Mouse (Mus musculus) embryonic facial prominence, embryonic 11.5 days (tissue): ENCODE data around the gene Ppp1r37. TPM values are rescaled to one million over a fixed set of nuclear protein-coding genes. Genes with fewer than 3 reads are reported as not detected.
"Not testable (repeated sequence)": the region's sequence is repeated elsewhere in the genome, so short reads cannot be mapped to it uniquely, and the experiment has no call there.

Experiments used
- ATAC-seq: fragments of 200-750 bp; cut with Nextera tagmentation; replicated peaks from 2 replicates; pipeline ENCODE4 v1.8.0; 2017; ENCODE audit warnings: low read depth; ENCODE audit not compliant: insufficient number of reproducible peaks, low FRiP score, low TSS enrichment
- DNase-seq: peaks from one replicate; pipeline ENCODE4 v3.0.0-alpha.2; 2015; ENCODE audit warnings: low spot score
- H3K27ac ChIP-seq: fragments of 300-500 bp; sonication (generic); replicated peaks from 2 replicates; pipeline ENCODE4 v1.5.1; 2014; ENCODE audit warnings: mild to moderate bottlenecking, low read depth, low read length, control low read depth
- H3K27me3 ChIP-seq: fragments of 300-500 bp; sonication (generic); 2 replicates; pipeline ENCODE4 v1.6.1; 2014; ENCODE audit warnings: mild to moderate bottlenecking, low read length, moderate library complexity, mixed read lengths; ENCODE audit not compliant: control insufficient read depth, insufficient read depth
- H3K36me3 ChIP-seq: fragments of 300-500 bp; sonication (generic); replicated peaks from 2 replicates; pipeline ENCODE4 v1.6.1; 2014; ENCODE audit warnings: low read depth, mild to moderate bottlenecking, low read length, moderate library complexity, mixed read lengths; ENCODE audit not compliant: control insufficient read depth, insufficient read depth
- H3K4me1 ChIP-seq: fragments of 300-500 bp; sonication (generic); 2 replicates; pipeline ENCODE4 v1.6.1; 2014; ENCODE audit warnings: low read length, mixed read lengths; ENCODE audit not compliant: control insufficient read depth, insufficient read depth
- H3K4me2 ChIP-seq: fragments of 300-500 bp; sonication (generic); 2 replicates; pipeline ENCODE4 v1.6.1; 2014; ENCODE audit warnings: low read depth, mild to moderate bottlenecking, control low read depth, low read length, moderate library complexity
- H3K4me3 ChIP-seq: fragments of 300-500 bp; sonication (generic); 2 replicates; pipeline ENCODE4 v1.5.1; 2014; ENCODE audit warnings: low read depth, low read length, control low read depth
- H3K9ac ChIP-seq: fragments of 300-500 bp; sonication (generic); replicated peaks from 2 replicates; pipeline ENCODE4 v1.6.1; 2014; ENCODE audit warnings: mild to moderate bottlenecking, control low read depth, low read length
- H3K9me3 ChIP-seq: fragments of 300-500 bp; sonication (generic); replicated peaks from 2 replicates; pipeline ENCODE4 v1.6.1; 2016; ENCODE audit warnings: mild to moderate bottlenecking, low read length, inconsistent platforms, mixed read lengths; ENCODE audit not compliant: control insufficient read depth
- WGBS: fragments of 180-500 bp; shearing (Covaris S2); extraction: QIAGEN DNeasy Blood & Tissue Kit; methylation state at CpG from one replicate; pipeline ENCODE4 v1.1.7; 2014; 5-methylcytosine and 5-hydroxymethylcytosine counted together
- polyA plus RNA-seq: library from polyadenylated mRNA; unstranded; fragments of >200 nt; fragmentation: Nextera tagmentation; extraction: Ambion mirVana; gene quantifications from 2 replicates; pipeline ENCODE4 v1.2.1, GENCODE M21; 2014

Gene Ppp1r37
- 3.6 and 3.7 TPM in 2 replicates for polyA plus RNA-seq

GRCm38 (mm10) chr7:19562643-19563410 is at the start of gene Ppp1r37:
Ppp1r37 (minus strand) TSS chr7:19563076.
- Histone ChIP-seq H3K4me2 (peak within 1 kb of the TSS; percentile 87), H3K27ac (peak within 1 kb of the TSS; percentile 78), H3K4me3 (peak within 1 kb of the TSS; percentile 96), H3K9ac (peak within 1 kb of the TSS; percentile 94), H3K36me3 (peaks cover 8% of the 10 kb centered on the region), H3K9me3 (no peaks in the 10 kb centered on the region), H3K4me1 (peaks cover 12% of the 10 kb centered on the region), H3K27me3 (no peaks in the 10 kb centered on the region)
- ATAC-seq (no peak; the same call in 1 of the 2 replicates), DNase-seq (peak; percentile 62)
- 4% methylated on average over 19 of the region's 19 CpGs for WGBS

- Histone ChIP-seq H3K36me3 (no peaks in the 10 kb centered on the region), H3K4me1 (no peaks in the 10 kb centered on the region), H3K9me3 (no peaks in the 10 kb centered on the region), H3K27ac (no peak overlapping the region), H3K4me3 (no peak overlapping the region), H3K9ac (no peak overlapping the region), H3K4me2 (no peak overlapping the region), H3K27me3 (no peaks in the 10 kb centered on the region)
- DNase-seq: no peak
- no peak for ATAC-seq
- WGBS: 80% methylated on average over 5 of the region's 5 CpGs
Observed at GRCm38 (mm10) chr7:19610969-19611368, 48.1 kb upstream of the Ppp1r37 start.

GRCm38 (mm10) chr7:19609641-19610332 is 46.9 kb upstream of the Ppp1r37 start:
- WGBS: 87% methylated on average over 12 of the region's 12 CpGs
- Histone ChIP-seq H3K36me3 (no peaks in the 10 kb centered on the region), H3K27ac (no peak overlapping the region), H3K4me3 (no peak overlapping the region), H3K9ac (no peak overlapping the region), H3K9me3 (no peaks in the 10 kb centered on the region), H3K4me1 (no peaks in the 10 kb centered on the region), H3K27me3 (no peaks in the 10 kb centered on the region), H3K4me2 (no peak overlapping the region)
- no peak for ATAC-seq
- no peak for DNase-seq

DNA sequence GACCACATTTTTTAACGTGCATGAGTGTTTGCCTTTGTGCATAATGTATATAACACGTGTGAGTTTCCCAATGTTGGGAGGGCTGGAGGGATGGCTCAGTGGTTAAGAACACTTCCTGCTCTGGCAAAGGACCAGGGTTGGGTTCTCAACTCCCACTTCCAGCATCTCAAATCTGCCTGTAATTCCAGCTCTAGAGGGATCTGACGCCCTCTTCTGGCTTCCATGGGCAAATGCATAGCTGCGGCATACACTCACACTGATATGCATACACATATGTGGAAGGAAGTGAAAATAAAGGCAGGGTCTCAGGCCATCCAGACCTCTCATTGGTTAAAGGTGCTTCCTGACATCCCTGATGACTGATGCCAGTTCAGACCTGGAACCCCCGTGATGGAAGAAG is 44.4 kb upstream of the Ppp1r37 start:
- H3K9ac ChIP-seq: no peak overlapping the region
- ATAC-seq (no peak), DNase-seq (no peak)
- no peaks in the 10 kb centered on the region for H3K4me1 ChIP-seq
- no peak overlapping the region for H3K27ac ChIP-seq
- WGBS: 80% methylated on average over 5 of the region's 5 CpGs
- no peaks in the 10 kb centered on the region for H3K9me3 ChIP-seq
- H3K4me3 ChIP-seq: no peak overlapping the region
- no peaks in the 10 kb centered on the region for H3K27me3 ChIP-seq
- no peaks in the 10 kb centered on the region for H3K36me3 ChIP-seq
- H3K4me2 ChIP-seq: no peak overlapping the region

DNA sequence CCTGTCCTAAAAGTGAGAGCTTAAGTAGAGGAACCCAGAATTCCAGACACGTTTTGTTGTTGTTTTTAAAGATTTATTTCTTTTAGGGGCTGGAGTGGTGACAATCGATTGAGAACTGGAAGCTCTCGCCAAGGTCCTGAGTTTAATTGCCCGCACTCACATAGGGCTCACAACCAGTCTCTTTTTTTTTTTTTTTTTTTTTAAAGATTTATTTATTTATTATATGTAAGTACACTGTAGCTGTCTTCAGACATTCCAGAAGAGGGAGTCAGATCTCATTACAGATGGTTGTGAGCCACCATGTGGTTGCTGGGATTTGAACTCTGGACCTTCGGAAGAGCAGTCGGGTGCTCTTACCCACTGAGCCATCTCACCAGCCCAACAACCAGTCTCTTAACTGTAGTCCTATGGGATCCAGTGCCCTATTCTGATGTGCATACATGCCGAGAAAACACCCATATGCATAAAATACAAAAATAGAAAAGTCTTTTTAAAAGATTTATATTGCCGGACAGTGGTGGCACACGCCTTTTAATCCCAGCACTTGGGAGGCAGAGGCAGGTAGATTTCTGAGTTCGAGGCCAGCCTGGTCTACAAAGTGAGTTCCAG is 41.8 kb upstream of the Ppp1r37 start:
- H3K27me3 ChIP-seq, H3K36me3 ChIP-seq, ATAC-seq, H3K27ac ChIP-seq, DNase-seq, H3K9me3 ChIP-seq, H3K4me1 ChIP-seq: not testable (repeated sequence)
- H3K9ac ChIP-seq: peak overlapping the region; percentile 88
- H3K4me3 ChIP-seq: peak overlapping the region; percentile 99
- WGBS: 57% methylated on average over 10 of the region's 10 CpGs
- peak overlapping the region; percentile 81; the same call in 1 of the 2 replicates for H3K4me2 ChIP-seq

- DNase-seq (peak; percentile 98), ATAC-seq (peak; percentile 92)
- peak within 1 kb of the TSS; percentile 99 for H3K4me3 ChIP-seq
- H3K9me3 ChIP-seq: no peaks in the 10 kb centered on the region
- H3K36me3 ChIP-seq: no peaks in the 10 kb centered on the region; the same call in 1 of the 2 replicates
- H3K4me2 ChIP-seq: peak within 1 kb of the TSS; percentile 81
- peak within 1 kb of the TSS; percentile 66 for H3K27ac ChIP-seq
- H3K4me1 ChIP-seq: no peaks in the 10 kb centered on the region
- WGBS: 1% methylated on average over 57 of the region's 57 CpGs
- H3K27me3 ChIP-seq: no peaks in the 10 kb centered on the region
- H3K9ac ChIP-seq: peak within 1 kb of the TSS; percentile 88
Observed at GRCm38 (mm10) chr7:19603849-19604605, 41.2 kb upstream of the Ppp1r37 start, which contains the start of gene Clasrp. Clasrp (minus strand) TSS chr7:19604486.

DNA sequence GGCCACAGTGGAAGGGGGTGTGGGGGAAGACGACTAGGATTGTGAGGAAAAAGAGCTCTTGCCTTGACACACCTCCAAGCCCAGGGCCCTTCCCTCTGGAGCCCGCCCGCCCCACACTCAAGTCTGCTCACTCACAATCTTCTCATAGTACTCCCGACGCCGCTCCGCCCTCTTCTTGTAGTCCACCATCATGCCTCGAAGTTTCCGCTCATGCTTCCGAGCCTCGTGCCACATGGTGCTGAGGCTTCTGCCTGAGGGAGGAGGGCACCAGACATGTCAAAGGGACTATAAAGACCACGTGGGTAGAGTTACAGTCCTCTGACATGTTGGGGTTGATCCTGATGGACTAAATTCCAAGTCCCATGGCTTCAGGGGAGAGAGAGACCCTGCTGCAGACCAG is 40.2 kb upstream of the Ppp1r37 start:
- H3K27me3 ChIP-seq: no peaks in the 10 kb centered on the region
- H3K4me1 ChIP-seq: no peaks in the 10 kb centered on the region
- H3K9ac ChIP-seq: no peak overlapping the region
- no peak overlapping the region for H3K27ac ChIP-seq
- H3K4me2 ChIP-seq: peak overlapping the region; percentile 81; the same call in 1 of the 2 replicates
- DNase-seq (no peak), ATAC-seq (no peak)
- H3K4me3 ChIP-seq: peak overlapping the region; percentile 99
- no peaks in the 10 kb centered on the region for H3K9me3 ChIP-seq
- no peaks in the 10 kb centered on the region; the same call in 1 of the 2 replicates for H3K36me3 ChIP-seq
- WGBS: 84% methylated on average over 12 of the region's 12 CpGs
